Mouse (Mus musculus) hindbrain, embryonic 16.5 days (tissue): ENCODE results near the gene Pcdh15. TPM values are rescaled to one million over a fixed set of nuclear protein-coding genes. Genes with fewer than 3 reads are reported as not detected.
A peak's percentile ranks its signal among the peaks of the same experiment; 100 is the strongest.

Experiments used
- ATAC-seq: fragments of 200-750 bp; cut with Nextera tagmentation; 2 replicates; pipeline ENCODE4 v1.8.0; 2017; ENCODE audit warnings: moderate TSS enrichment, moderate library complexity
- H3K27ac ChIP-seq: fragments of 300-500 bp; sonication (generic); 2 replicates; pipeline ENCODE4 v1.5.1; 2014; ENCODE audit warnings: low read depth, mild to moderate bottlenecking, control low read depth, low read length, moderate library complexity
- H3K27me3 ChIP-seq: fragments of 300-500 bp; sonication (generic); replicated peaks from 2 replicates; pipeline ENCODE4 v1.6.1; 2014; ENCODE audit warnings: low read length; ENCODE audit not compliant: control insufficient read depth, insufficient read depth
- H3K36me3 ChIP-seq: fragments of 300-500 bp; sonication (generic); 2 replicates; pipeline ENCODE4 v1.6.1; 2014; ENCODE audit warnings: mild to moderate bottlenecking, low read length, moderate library complexity, mixed read lengths; ENCODE audit not compliant: control insufficient read depth, insufficient read depth
- H3K4me1 ChIP-seq: fragments of 300-500 bp; sonication (generic); 2 replicates; pipeline ENCODE4 v1.6.1; 2014; ENCODE audit warnings: low read depth, low read length; ENCODE audit not compliant: control insufficient read depth, insufficient read depth
- H3K4me2 ChIP-seq: fragments of 300-500 bp; sonication (generic); 2 replicates; pipeline ENCODE4 v1.6.1; 2014; ENCODE audit warnings: mild to moderate bottlenecking, low read length, control low read depth, moderate library complexity
- H3K4me3 ChIP-seq: fragments of 300-500 bp; sonication (generic); 2 replicates; pipeline ENCODE4 v1.5.1; 2014; ENCODE audit warnings: mild to moderate bottlenecking, low read length, control low read depth, moderate library complexity
- H3K9ac ChIP-seq: fragments of 300-500 bp; sonication (generic); 2 replicates; pipeline ENCODE4 v1.6.1; 2014; ENCODE audit warnings: low read depth, mild to moderate bottlenecking, control low read depth, low read length, moderate library complexity
- H3K9me3 ChIP-seq: fragments of 300-500 bp; sonication (generic); 2 replicates; pipeline ENCODE4 v1.6.1; 2014; ENCODE audit warnings: mild to moderate bottlenecking, low read length, moderate library complexity; ENCODE audit not compliant: control insufficient read depth
- WGBS: fragments of 180-500 bp; shearing (Covaris S2); extraction: QIAGEN DNeasy Blood & Tissue Kit; methylation state at CpG from one replicate; pipeline ENCODE4 v1.1.7; 2014; 5-methylcytosine and 5-hydroxymethylcytosine counted together
- polyA plus RNA-seq: library from polyadenylated mRNA; unstranded; fragments of >200 nt; fragmentation: Nextera tagmentation; extraction: Ambion mirVana; gene quantifications from 2 replicates; pipeline ENCODE4 v1.2.1, GENCODE M21; 2015

Pcdh15 gene
- polyA plus RNA-seq, 1 experiment from 2014 or later: 14.3 TPM

- Histone ChIP-seq H3K4me1 (no peaks in the 10 kb centered on the region), H3K9me3 (no peaks in the 10 kb centered on the region), H3K27me3 (no peaks in the 10 kb centered on the region), H3K9ac (no peak overlapping the region), H3K27ac (no peak overlapping the region), H3K36me3 (no peaks in the 10 kb centered on the region), H3K4me3 (no peak overlapping the region), H3K4me2 (no peak overlapping the region)
- no peak for ATAC-seq
- WGBS: 93% methylated on average over 4 of the region's 4 CpGs
These were observed 833.0 kb downstream of the Pcdh15 start for GRCm38 (mm10) chr10:73931996-73932679.

- H3K27ac ChIP-seq: no peak overlapping the region
- no peak overlapping the region for H3K9ac ChIP-seq
- WGBS: 55% methylated on average over 5 of the region's 5 CpGs
- ATAC-seq: no peak
- H3K4me2 ChIP-seq: no peak overlapping the region
- no peaks in the 10 kb centered on the region for H3K9me3 ChIP-seq
- H3K27me3 ChIP-seq: no peaks in the 10 kb centered on the region
- no peaks in the 10 kb centered on the region for H3K4me1 ChIP-seq
- no peaks in the 10 kb centered on the region for H3K36me3 ChIP-seq
- H3K4me3 ChIP-seq: no peak overlapping the region
These were observed 837.0 kb downstream of the Pcdh15 start for GRCm38 (mm10) chr10:73936121-73936520.

GRCm38 (mm10) chr10:73938989-73939388, 839.8 kb downstream of the Pcdh15 start:
- ATAC-seq: no peak
- H3K27me3 ChIP-seq: no peaks in the 10 kb centered on the region
- no peaks in the 10 kb centered on the region for H3K9me3 ChIP-seq
- H3K4me2 ChIP-seq: no peak overlapping the region
- H3K9ac ChIP-seq: no peak overlapping the region
- no peak overlapping the region for H3K27ac ChIP-seq
- H3K36me3 ChIP-seq: no peaks in the 10 kb centered on the region
- H3K4me3 ChIP-seq: no peak overlapping the region
- WGBS: 44% methylated on average over 3 of the region's 3 CpGs
- no peaks in the 10 kb centered on the region for H3K4me1 ChIP-seq

- H3K27ac ChIP-seq: no peak overlapping the region
- no peak overlapping the region for H3K9ac ChIP-seq
- no peaks in the 10 kb centered on the region for H3K4me1 ChIP-seq
- no peaks in the 10 kb centered on the region for H3K9me3 ChIP-seq
- no peak for ATAC-seq
- H3K4me2 ChIP-seq: no peak overlapping the region
- no peaks in the 10 kb centered on the region for H3K27me3 ChIP-seq
- no peaks in the 10 kb centered on the region for H3K36me3 ChIP-seq
- WGBS: 53% methylated on average over 2 of the region's 2 CpGs
- no peak overlapping the region for H3K4me3 ChIP-seq
These were observed 848.7 kb downstream of the Pcdh15 start for GRCm38 (mm10) chr10:73947799-73948198.

- WGBS: 85% methylated on average over 4 of the region's 4 CpGs
- H3K4me1 ChIP-seq: no peaks in the 10 kb centered on the region
- no peak overlapping the region for H3K9ac ChIP-seq
- H3K36me3 ChIP-seq: no peaks in the 10 kb centered on the region
- H3K4me3 ChIP-seq: no peak overlapping the region
- no peak for ATAC-seq
- no peaks in the 10 kb centered on the region for H3K27me3 ChIP-seq
- no peak overlapping the region for H3K4me2 ChIP-seq
- no peaks in the 10 kb centered on the region for H3K9me3 ChIP-seq
- H3K27ac ChIP-seq: no peak overlapping the region
These were observed 854.2 kb downstream of the Pcdh15 start for GRCm38 (mm10) chr10:73953362-73953761.

- Histone ChIP-seq H3K4me3 (no peak overlapping the region), H3K36me3 (no peaks in the 10 kb centered on the region), H3K4me1 (no peaks in the 10 kb centered on the region), H3K9me3 (no peaks in the 10 kb centered on the region), H3K4me2 (no peak overlapping the region), H3K27ac (no peak overlapping the region), H3K9ac (no peak overlapping the region), H3K27me3 (no peaks in the 10 kb centered on the region)
- 58% methylated on average over 5 of the region's 5 CpGs for WGBS
- no peak for ATAC-seq
These were observed 884.9 kb downstream of the Pcdh15 start for GRCm38 (mm10) chr10:73984057-73984456.

GRCm38 (mm10) chr10:74008836-74009235, 909.7 kb downstream of the Pcdh15 start:
- no peak overlapping the region for H3K4me2 ChIP-seq
- no peaks in the 10 kb centered on the region for H3K36me3 ChIP-seq
- H3K9me3 ChIP-seq: no peaks in the 10 kb centered on the region
- no peaks in the 10 kb centered on the region for H3K4me1 ChIP-seq
- H3K4me3 ChIP-seq: no peak overlapping the region
- no peak overlapping the region for H3K27ac ChIP-seq
- peak; percentile 50; the same call in 1 of the 2 replicates for ATAC-seq
- H3K9ac ChIP-seq: no peak overlapping the region
- 38% methylated on average over 1 of the region's 1 CpGs for WGBS
- no peaks in the 10 kb centered on the region for H3K27me3 ChIP-seq

- Histone ChIP-seq H3K4me3 (no peak overlapping the region), H3K36me3 (no peaks in the 10 kb centered on the region), H3K9ac (no peak overlapping the region), H3K9me3 (no peaks in the 10 kb centered on the region), H3K4me1 (no peaks in the 10 kb centered on the region), H3K27me3 (no peaks in the 10 kb centered on the region), H3K4me2 (no peak overlapping the region), H3K27ac (no peak overlapping the region)
- WGBS: 86% methylated on average over 1 of the region's 1 CpGs
- no peak for ATAC-seq
These were observed 923.9 kb downstream of the Pcdh15 start for GRCm38 (mm10) chr10:74023091-74023490.

- Histone ChIP-seq H3K9me3 (no peaks in the 10 kb centered on the region), H3K4me3 (no peak overlapping the region)
- WGBS: 55% methylated on average over 9 of the region's 9 CpGs
These were observed 953.9 kb downstream of the Pcdh15 start for GRCm38 (mm10) chr10:74053059-74053458.

More at GRCm38 (mm10) chr10:74053059-74053458, 953.9 kb downstream of the Pcdh15 start:
- H3K9ac ChIP-seq: no peak overlapping the region; the same call in 1 of the 2 replicates
- peak overlapping the region; percentile 12; the same call in 1 of the 2 replicates for H3K4me2 ChIP-seq
- ATAC-seq: peak; percentile 56; the same call in 1 of the 2 replicates
- no peaks in the 10 kb centered on the region for H3K27me3 ChIP-seq
- no peaks in the 10 kb centered on the region for H3K36me3 ChIP-seq
- no peak overlapping the region for H3K27ac ChIP-seq
- H3K4me1 ChIP-seq: no peaks in the 10 kb centered on the region
